In the genomic region with DNA sequence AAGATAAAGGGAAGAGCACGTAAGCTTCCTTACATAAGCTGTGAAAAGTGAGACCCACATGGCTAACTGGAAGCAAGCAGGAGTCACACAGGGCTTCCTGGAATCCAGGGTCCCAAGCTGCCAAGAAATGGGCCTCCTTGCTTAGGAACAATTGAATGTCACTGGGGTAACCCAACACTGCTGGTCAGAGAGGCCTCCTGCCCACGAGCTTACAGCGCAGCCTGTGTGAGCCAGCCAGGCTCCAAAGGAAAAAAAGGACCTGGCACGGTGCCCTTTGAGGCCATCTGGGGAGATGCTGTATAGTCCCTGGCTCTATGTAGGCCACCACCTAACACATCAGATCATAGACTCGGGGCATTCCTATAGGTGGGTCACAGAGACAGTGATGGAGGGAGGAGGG, we compare ENCODE assay signal across 9 mouse cellular contexts. TPM values are rescaled to one million over a fixed set of nuclear protein-coding genes. Genes with fewer than 3 reads are reported as not detected.
DNase-seq lines count a peak whose midpoint lies in the region; ATAC-seq lines count a peak whose summit lies in the region.
"Had no signal": no experiment of that assay in that cellular context is flagged by ENCODE, and none has a peak within 500 bp of the region (broad histone marks: within the 10 kb centered on the region; RNA-seq: fewer than 3 reads in every experiment).

No protein-coding gene starts in this region.

- H3K4me3 ChIP-seq in forebrain, embryonic 12.5 days (replicated peaks), result no peak overlapping the region
- H3K4me3 ChIP-seq in forebrain, embryonic 10.5 days, result no peak overlapping the region
- H3K4me3 ChIP-seq: neural tube, embryonic 12.5 days had no signal

- no peaks in the 10 kb centered on the region for H3K27me3 ChIP-seq in forebrain, embryonic 12.5 days
- H3K27me3 ChIP-seq in forebrain, embryonic 10.5 days (ENCODE audit: poor library complexity, severe bottlenecking), result no peaks in the 10 kb centered on the region
- H3K27me3 ChIP-seq: neural tube, embryonic 12.5 days had no signal

- 88% methylated on average over 5 of the region's 5 CpGs for WGBS in forebrain, embryonic 12.5 days
- WGBS in forebrain, embryonic 10.5 days, result 83% methylated on average over 5 of the region's 5 CpGs

- no peak for DNase-seq in forebrain, embryonic 10.5 days (ENCODE audit: extremely low spot score, low spot score)
- DNase-seq in retina, postnatal 1 day, result peak; percentile 59
- no peak for DNase-seq in retina, embryonic 14.5 days (ENCODE audit: low spot score)
- DNase-seq in gastrocnemius, postnatal 4 days (ENCODE audit: low spot score in 2 of 2), result peak; percentile 60 to 76
- DNase-seq in right cerebral cortex, adult 18-20 months, result peak; percentile 60
- no peak for DNase-seq in embryo, embryonic 10 days (ENCODE audit: low spot score)
- DNase-seq in thymus, postnatal 25 days, result no peak

- no peak overlapping the region for H3K4me2 ChIP-seq in forebrain, embryonic 12.5 days
- H3K4me2 ChIP-seq: neural tube, embryonic 12.5 days had no signal

- H3K9me3 ChIP-seq in forebrain, embryonic 12.5 days, result no peaks in the 10 kb centered on the region
- no peaks in the 10 kb centered on the region for H3K9me3 ChIP-seq in forebrain, embryonic 10.5 days
- H3K9me3 ChIP-seq: neural tube, embryonic 12.5 days had no signal

- H3K9ac ChIP-seq in forebrain, embryonic 12.5 days, result 0 out of 2 replicates have a peak overlapping the region, but pooled peaks have one; percentile 12
- H3K9ac ChIP-seq: neural tube, embryonic 12.5 days had no signal

- H3K27ac ChIP-seq in forebrain, embryonic 12.5 days, result no peak overlapping the region
- no peak overlapping the region for H3K27ac ChIP-seq in forebrain, embryonic 10.5 days
- H3K27ac ChIP-seq: neural tube, embryonic 12.5 days had no signal

- ATAC-seq in forebrain, embryonic 12.5 days (ENCODE audit: low FRiP score), result no peak

- H3K4me1 ChIP-seq in forebrain, embryonic 12.5 days, result no peaks in the 10 kb centered on the region
- peaks cover 4% of the 10 kb centered on the region; the same call in 1 of the 2 replicates for H3K4me1 ChIP-seq in forebrain, embryonic 10.5 days
- H3K4me1 ChIP-seq: neural tube, embryonic 12.5 days had no signal

- H3K36me3 ChIP-seq in forebrain, embryonic 12.5 days (replicated peaks), result no peaks in the 10 kb centered on the region
- no peaks in the 10 kb centered on the region for H3K36me3 ChIP-seq in forebrain, embryonic 10.5 days (replicated peaks)
- H3K36me3 ChIP-seq: neural tube, embryonic 12.5 days had no signal

RNA-seq across cellular contexts. Expression of a gene that starts 24.3 kb away (rescaled TPM):
- 7.6 and 13.4 TPM in 2 replicates for polyA plus RNA-seq in forebrain, embryonic 12.5 days (2016; fragmentation: Nextera tagmentation; extraction: Ambion mirVana)
- polyA plus RNA-seq in forebrain, embryonic 10.5 days (2016; fragmentation: Nextera tagmentation; extraction: Ambion mirVana), result 6.0 and 7.3 TPM in 2 replicates
- total RNA-seq in gastrocnemius, postnatal 4 days (2021), result 10 to 100 TPM; 40.0 to 41.0 TPM

RNA-seq across cellular contexts. Expression of a gene that starts 48.2 kb away (rescaled TPM):
- polyA plus RNA-seq in forebrain, embryonic 12.5 days (2016; fragmentation: Nextera tagmentation; extraction: Ambion mirVana), result 26.5 and 26.7 TPM in 2 replicates
- polyA plus RNA-seq in forebrain, embryonic 10.5 days (2016; fragmentation: Nextera tagmentation; extraction: Ambion mirVana), result 24.0 and 24.4 TPM in 2 replicates
- total RNA-seq in gastrocnemius, postnatal 4 days (2021), result 10 to 100 TPM; 28.4 to 32.3 TPM

Comparison
In these comparisons a context has a peak if more than half of its experiments do, and no peak if none do; other contexts are left out.
1. DNase-seq: peak in retina, postnatal 1 day (single experiment), gastrocnemius, postnatal 4 days (2 of 2) and right cerebral cortex, adult 18-20 months (single experiment); none in forebrain, embryonic 10.5 days (single experiment), retina, embryonic 14.5 days (single experiment), embryo, embryonic 10 days (single experiment) and thymus, postnatal 25 days (single experiment).